Mouse (Mus musculus) limb, embryonic 12.5 days (tissue): ENCODE results near the gene Alppl2. TPM values are rescaled to one million over a fixed set of nuclear protein-coding genes. Genes with fewer than 3 reads are reported as not detected.

Source experiments
- ATAC-seq: fragments of 200-750 bp; cut with Nextera tagmentation; 2 replicates; pipeline ENCODE4 v1.8.0; 2017; ENCODE audit warnings: low read depth, moderate TSS enrichment; ENCODE audit not compliant: insufficient number of reproducible peaks, insufficient read depth, low FRiP score, low TSS enrichment
- H3K27ac ChIP-seq: fragments of 300-500 bp; sonication (generic); 2 replicates; pipeline ENCODE4 v1.5.1; 2016; ENCODE audit warnings: mild to moderate bottlenecking, moderate library complexity
- H3K27me3 ChIP-seq: fragments of 300-500 bp; sonication (generic); 2 replicates; pipeline ENCODE4 v1.6.1; 2016; ENCODE audit warnings: mild to moderate bottlenecking, moderate library complexity
- H3K36me3 ChIP-seq: fragments of 300-500 bp; sonication (generic); 2 replicates; pipeline ENCODE4 v1.6.1; 2016; ENCODE audit warnings: mild to moderate bottlenecking, moderate library complexity
- H3K4me1 ChIP-seq: fragments of 300-500 bp; sonication (generic); replicated peaks from 2 replicates; pipeline ENCODE4 v1.6.1; 2016
- H3K4me2 ChIP-seq: fragments of 300-500 bp; sonication (generic); 2 replicates; pipeline ENCODE4 v1.6.1; 2016; ENCODE audit warnings: mild to moderate bottlenecking, moderate library complexity
- H3K4me3 ChIP-seq: fragments of 300-500 bp; sonication (generic); replicated peaks from 2 replicates; pipeline ENCODE4 v1.5.1; 2016; ENCODE audit warnings: mild to moderate bottlenecking
- H3K9ac ChIP-seq: fragments of 300-500 bp; sonication (generic); replicated peaks from 2 replicates; pipeline ENCODE4 v1.6.1; 2016; ENCODE audit warnings: mild to moderate bottlenecking, moderate library complexity
- H3K9me3 ChIP-seq: fragments of 300-500 bp; sonication (generic); 2 replicates; pipeline ENCODE4 v1.6.1; 2016; ENCODE audit warnings: mild to moderate bottlenecking, moderate library complexity
- WGBS: fragments of 180-500 bp; shearing (Covaris S2); methylation state at CpG from one replicate; pipeline ENCODE4 v1.1.7; 2016; 5-methylcytosine and 5-hydroxymethylcytosine counted together
- polyA plus RNA-seq: library from polyadenylated mRNA; unstranded; fragments of >200 nt; fragmentation: Nextera tagmentation; extraction: Ambion mirVana; gene quantifications from 2 replicates; pipeline ENCODE4 v1.2.1, GENCODE M21; 2016

Alppl2 gene
- polyA plus RNA-seq, 1 experiment from 2014 or later: not detected

DNA sequence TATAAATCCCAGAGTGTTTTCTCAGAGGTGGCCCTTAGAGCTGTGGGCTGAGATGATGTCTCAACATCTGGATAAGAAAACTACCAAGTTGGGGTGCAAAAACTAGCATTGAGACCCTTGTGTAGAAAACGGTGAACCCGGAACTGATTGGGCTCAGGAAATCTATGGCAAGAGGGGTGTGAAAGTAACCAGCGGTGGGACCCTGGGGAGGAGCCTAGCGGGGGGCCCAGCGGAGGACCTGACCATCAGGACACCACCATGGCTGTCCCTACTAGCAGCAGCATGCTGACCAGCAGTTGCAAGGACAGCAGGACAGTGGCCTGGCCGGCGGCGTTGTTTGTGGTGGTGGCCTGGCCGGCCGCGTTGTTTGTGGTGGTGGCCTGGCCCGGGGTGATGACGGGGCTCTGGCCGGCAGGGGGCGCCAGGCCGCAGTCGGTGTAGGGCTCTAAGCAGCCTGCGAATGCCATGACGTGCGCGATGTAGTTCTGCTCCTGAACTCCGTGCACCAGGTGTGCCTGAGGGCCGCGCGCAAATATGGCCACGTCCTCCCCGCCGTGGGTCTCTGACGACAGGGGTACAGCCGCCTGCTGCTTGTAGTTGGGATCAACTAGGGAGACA, 8.7 kb upstream of the Alppl2 start:
- Histone ChIP-seq H3K4me1 (no peaks in the 10 kb centered on the region), H3K9ac (no peak overlapping the region), H3K9me3 (no peaks in the 10 kb centered on the region), H3K27me3 (peaks cover 29% of the 10 kb centered on the region), H3K36me3 (no peaks in the 10 kb centered on the region), H3K27ac (no peak overlapping the region), H3K4me2 (peak overlapping the region; percentile 40), H3K4me3 (peak overlapping the region; percentile 9; the same call in 1 of the 2 replicates)
- peak; percentile 69; the same call in 1 of the 2 replicates for ATAC-seq
- 13% methylated on average over 30 of the region's 30 CpGs for WGBS

DNA sequence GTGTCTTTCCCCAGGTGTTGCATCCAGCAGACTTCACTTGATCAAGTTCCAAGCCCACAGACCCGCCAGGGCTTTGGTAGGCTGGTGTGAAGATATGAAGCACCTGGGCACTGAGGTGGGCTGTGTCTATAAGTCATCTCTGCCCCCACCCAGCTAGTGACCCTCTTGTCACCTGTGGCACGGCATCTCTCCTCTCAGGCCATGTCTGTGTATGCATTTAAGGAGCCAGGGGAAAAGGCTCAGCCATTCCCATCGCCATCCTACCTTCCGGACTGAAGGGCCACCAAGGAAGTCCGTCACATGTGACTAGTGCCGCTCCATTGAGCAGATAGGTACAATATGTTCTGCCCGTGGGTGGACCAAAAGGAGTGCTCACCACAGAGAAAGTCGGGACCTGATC, 5.9 kb upstream of the Alppl2 start:
- Histone ChIP-seq H3K4me3 (no peak overlapping the region), H3K9ac (no peak overlapping the region), H3K4me1 (no peaks in the 10 kb centered on the region), H3K36me3 (no peaks in the 10 kb centered on the region), H3K4me2 (no peak overlapping the region), H3K27me3 (peaks cover 29% of the 10 kb centered on the region), H3K27ac (no peak overlapping the region), H3K9me3 (no peaks in the 10 kb centered on the region)
- 82% methylated on average over 8 of the region's 8 CpGs for WGBS
- no peak for ATAC-seq

DNA sequence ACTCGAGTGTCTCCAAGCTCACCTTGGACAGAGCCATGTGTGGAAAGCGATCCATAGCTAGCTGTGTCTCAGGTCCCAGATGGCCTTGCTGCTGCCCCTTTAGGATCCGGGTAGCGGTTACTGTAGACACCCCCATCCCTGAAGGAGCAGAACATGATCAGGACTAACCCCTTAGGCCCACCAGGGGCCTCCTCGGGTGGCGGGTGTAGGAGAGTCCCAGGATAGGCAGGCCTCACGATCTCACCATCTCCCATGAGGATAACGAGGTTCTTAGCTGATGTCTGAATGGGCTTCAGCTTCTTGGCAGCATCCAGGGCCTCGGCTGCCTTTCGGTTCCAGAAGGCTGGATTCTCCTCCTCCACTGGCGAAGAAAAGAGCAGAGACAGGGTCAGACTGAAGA, 477 bp downstream of the Alppl2 start:
- H3K27me3 ChIP-seq: no peaks in the 10 kb centered on the region
- no peak overlapping the region for H3K27ac ChIP-seq
- no peaks in the 10 kb centered on the region for H3K4me1 ChIP-seq
- H3K4me3 ChIP-seq: no peak overlapping the region
- ATAC-seq: no peak
- H3K4me2 ChIP-seq: no peak overlapping the region
- no peak overlapping the region for H3K9ac ChIP-seq
- 92% methylated on average over 11 of the region's 11 CpGs for WGBS
- no peaks in the 10 kb centered on the region for H3K9me3 ChIP-seq
- H3K36me3 ChIP-seq: no peaks in the 10 kb centered on the region

DNA sequence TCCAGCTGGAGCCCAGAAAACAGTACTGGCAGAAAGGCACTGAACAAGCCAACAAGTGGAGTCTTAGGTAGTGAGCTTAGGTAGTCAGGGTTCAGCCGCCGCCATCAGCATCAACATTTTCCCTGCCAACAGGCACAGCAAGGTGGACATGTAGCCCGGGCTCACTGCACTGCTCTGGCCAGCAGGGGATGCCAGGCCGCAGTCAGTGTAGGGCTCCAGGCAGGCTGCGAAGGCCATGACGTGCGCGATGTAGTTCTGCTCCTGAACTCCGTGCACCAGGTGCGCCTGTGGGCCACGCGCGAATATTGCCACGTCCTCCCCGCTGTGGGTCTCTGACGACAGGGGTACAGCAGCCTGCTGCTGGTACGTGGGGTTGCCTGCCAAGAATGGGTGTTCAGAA, 2.8 kb downstream of the Alppl2 start:
- no peak overlapping the region for H3K9ac ChIP-seq
- H3K4me1 ChIP-seq: no peaks in the 10 kb centered on the region
- no peak overlapping the region for H3K4me2 ChIP-seq
- H3K27ac ChIP-seq: no peak overlapping the region
- no peaks in the 10 kb centered on the region for H3K36me3 ChIP-seq
- no peak for ATAC-seq
- H3K9me3 ChIP-seq: no peaks in the 10 kb centered on the region
- 70% methylated on average over 17 of the region's 17 CpGs for WGBS
- no peaks in the 10 kb centered on the region for H3K27me3 ChIP-seq
- H3K4me3 ChIP-seq: no peak overlapping the region

DNA sequence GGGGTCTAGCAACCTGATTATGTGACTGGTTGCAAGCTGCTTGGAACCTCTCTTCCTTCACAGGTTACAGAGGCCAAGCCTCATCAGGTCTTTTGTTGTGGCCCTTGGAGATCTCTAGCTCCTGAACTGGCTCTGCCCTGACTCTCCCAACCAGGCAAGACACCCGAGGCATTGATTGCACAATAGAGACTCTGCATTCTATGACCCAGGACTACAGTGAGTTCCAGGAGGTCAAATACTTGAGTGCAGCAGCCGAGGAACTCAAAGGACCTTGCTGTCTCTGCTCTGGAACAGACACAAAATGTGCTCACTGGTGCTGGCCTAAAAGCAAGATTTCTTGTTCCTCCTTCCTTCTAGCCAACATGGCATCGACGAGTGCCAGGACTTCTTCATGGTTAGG, 3.5 kb downstream of the Alppl2 start:
- H3K4me1 ChIP-seq: no peaks in the 10 kb centered on the region
- no peak overlapping the region for H3K27ac ChIP-seq
- H3K4me2 ChIP-seq: no peak overlapping the region
- no peak overlapping the region for H3K9ac ChIP-seq
- H3K4me3 ChIP-seq: no peak overlapping the region
- H3K9me3 ChIP-seq: no peaks in the 10 kb centered on the region
- no peaks in the 10 kb centered on the region for H3K27me3 ChIP-seq
- no peak for ATAC-seq
- H3K36me3 ChIP-seq: no peaks in the 10 kb centered on the region
- WGBS: 62% methylated on average over 4 of the region's 4 CpGs

DNA sequence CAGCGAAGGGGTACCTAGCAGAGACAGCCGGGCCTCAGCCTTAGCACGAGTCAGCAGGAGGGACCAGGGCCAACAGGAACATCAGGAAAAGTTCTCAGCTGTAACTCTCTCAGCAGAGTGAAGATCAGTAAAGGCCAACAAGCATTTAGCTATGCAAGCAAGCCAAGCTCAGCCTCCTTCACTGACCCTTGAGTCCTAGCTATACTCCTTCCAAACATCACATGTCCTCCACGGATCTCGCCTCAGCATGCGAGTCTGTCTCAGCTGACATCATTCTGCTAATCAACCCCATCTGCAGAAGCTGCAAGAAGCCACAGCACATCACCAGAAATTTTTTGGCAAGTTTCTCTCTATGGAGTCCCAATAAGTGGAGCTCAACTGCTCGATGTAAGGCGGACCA, 16.0 kb downstream of the Alppl2 start:
- no peaks in the 10 kb centered on the region for H3K9me3 ChIP-seq
- peaks cover 7% of the 10 kb centered on the region for H3K4me1 ChIP-seq
- no peak overlapping the region for H3K4me3 ChIP-seq
- no peak overlapping the region for H3K27ac ChIP-seq
- no peak overlapping the region for H3K9ac ChIP-seq
- no peak overlapping the region for H3K4me2 ChIP-seq
- ATAC-seq: no peak
- 86% methylated on average over 8 of the region's 8 CpGs for WGBS
- no peaks in the 10 kb centered on the region for H3K36me3 ChIP-seq
- no peaks in the 10 kb centered on the region for H3K27me3 ChIP-seq

DNA sequence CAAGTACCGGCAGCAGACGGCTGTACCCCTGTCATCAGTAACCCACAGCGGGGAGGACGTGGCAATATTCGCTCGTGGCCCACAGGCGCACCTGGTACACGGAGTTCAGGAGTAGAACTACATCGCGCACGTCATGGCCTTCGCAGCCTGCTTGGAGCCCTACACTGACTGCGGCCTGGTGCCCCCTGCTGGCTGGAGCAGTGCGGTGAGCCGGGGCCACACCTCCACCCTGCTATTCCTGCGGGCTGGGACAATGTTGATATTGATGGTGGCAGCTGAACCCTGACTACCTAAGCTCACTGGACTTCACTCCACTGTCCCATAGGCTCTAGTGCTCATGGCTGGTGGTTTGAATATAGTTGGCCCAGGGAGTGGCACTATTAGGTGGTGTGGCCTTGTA, 19.0 kb downstream of the Alppl2 start:
- Histone ChIP-seq H3K9ac (no peak overlapping the region), H3K9me3 (no peaks in the 10 kb centered on the region), H3K4me3 (no peak overlapping the region), H3K36me3 (no peaks in the 10 kb centered on the region), H3K27me3 (no peaks in the 10 kb centered on the region), H3K4me1 (peaks cover 7% of the 10 kb centered on the region), H3K4me2 (no peak overlapping the region), H3K27ac (no peak overlapping the region)
- WGBS: 52% methylated on average over 16 of the region's 16 CpGs
- no peak for ATAC-seq

DNA sequence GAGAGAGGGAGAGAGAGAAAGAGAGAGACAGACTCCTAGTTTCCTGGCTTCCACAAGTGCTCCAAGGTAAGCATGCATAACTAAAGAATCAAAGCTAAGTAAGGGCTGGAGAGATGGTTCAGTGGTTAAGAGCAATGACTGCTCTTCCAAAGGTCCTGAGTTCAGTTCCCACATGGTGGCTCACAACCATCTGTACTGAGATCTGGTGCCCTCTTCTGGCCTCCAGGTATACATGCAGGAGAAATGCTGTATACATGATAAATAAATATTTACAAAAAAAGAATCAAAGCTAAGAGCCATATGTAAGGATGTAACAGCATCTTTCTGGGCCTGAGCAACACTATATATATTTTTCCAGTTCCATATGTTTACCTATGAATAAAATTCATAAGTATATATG, 28.8 kb downstream of the Alppl2 start:
- no peaks in the 10 kb centered on the region for H3K4me1 ChIP-seq
- no peak overlapping the region for H3K9ac ChIP-seq
- no peak overlapping the region for H3K4me2 ChIP-seq
- no peaks in the 10 kb centered on the region for H3K9me3 ChIP-seq
- H3K4me3 ChIP-seq: no peak overlapping the region
- no peaks in the 10 kb centered on the region for H3K36me3 ChIP-seq
- H3K27me3 ChIP-seq: no peaks in the 10 kb centered on the region
- H3K27ac ChIP-seq: no peak overlapping the region
- no peak for ATAC-seq

DNA sequence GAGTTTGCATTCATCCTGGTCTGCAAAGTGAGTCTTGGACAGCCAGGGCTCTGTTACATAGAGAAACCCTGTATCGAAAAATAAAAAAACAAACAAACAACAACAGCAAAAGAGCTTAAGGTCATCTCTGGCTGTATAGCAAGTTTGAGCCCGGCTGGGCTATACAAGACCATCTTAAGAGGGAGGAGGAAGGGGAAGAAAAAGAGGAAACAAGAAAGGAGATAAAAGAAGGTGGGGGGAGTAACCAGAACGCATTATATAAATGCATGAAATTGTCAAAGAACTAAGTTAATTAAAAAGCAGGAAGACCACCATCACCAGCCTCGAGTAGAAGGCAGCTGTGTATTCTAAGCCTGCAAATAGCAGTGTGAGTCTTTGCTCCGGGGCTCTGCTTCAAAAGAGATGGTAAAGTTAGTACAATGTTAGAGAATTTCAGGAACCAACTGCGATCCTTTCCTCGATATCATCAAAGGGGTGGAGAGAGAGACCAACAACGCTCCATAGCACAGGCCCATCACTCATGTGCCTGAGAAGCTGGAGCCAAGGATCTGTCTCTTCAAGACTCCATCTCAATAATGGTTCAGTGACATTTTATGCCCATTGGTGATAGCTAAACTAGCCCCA, 30.6 kb downstream of the Alppl2 start:
- Histone ChIP-seq H3K4me1 (0 out of 2 replicates have a peak, but pooled peaks cover 3% of the 10 kb centered on the region), H3K9me3 (no peaks in the 10 kb centered on the region), H3K4me3 (no peak overlapping the region), H3K9ac (no peak overlapping the region), H3K36me3 (no peaks in the 10 kb centered on the region), H3K4me2 (no peak overlapping the region), H3K27me3 (no peaks in the 10 kb centered on the region), H3K27ac (no peak overlapping the region)
- ATAC-seq: no peak
- WGBS: 84% methylated on average over 8 of the region's 8 CpGs

DNA sequence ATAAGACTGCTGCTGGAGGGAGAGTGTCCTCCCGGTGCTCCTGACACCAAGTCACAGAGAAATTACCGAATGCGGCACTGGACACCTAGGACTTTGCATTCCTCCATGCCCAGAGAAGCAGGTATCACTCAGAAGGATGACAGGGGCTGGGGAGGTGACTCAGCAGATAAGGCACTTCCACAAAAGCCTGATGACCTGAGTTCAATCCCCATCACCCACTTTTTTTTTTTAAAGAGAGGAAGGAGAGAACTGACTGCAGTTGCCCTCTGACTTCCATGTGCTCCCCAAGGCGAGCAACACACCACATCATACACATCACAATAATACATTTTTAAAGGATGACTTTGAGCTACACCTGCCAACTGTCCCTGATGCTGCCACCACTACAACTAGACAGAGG, 32.7 kb downstream of the Alppl2 start:
- Histone ChIP-seq H3K27ac (no peak overlapping the region), H3K36me3 (peaks cover 8% of the 10 kb centered on the region; the same call in 1 of the 2 replicates), H3K9ac (no peak overlapping the region), H3K9me3 (no peaks in the 10 kb centered on the region), H3K4me3 (no peak overlapping the region), H3K4me1 (0 out of 2 replicates have a peak, but pooled peaks cover 3% of the 10 kb centered on the region), H3K27me3 (no peaks in the 10 kb centered on the region), H3K4me2 (no peak overlapping the region)
- no peak for ATAC-seq
- WGBS: 82% methylated on average over 4 of the region's 4 CpGs

DNA sequence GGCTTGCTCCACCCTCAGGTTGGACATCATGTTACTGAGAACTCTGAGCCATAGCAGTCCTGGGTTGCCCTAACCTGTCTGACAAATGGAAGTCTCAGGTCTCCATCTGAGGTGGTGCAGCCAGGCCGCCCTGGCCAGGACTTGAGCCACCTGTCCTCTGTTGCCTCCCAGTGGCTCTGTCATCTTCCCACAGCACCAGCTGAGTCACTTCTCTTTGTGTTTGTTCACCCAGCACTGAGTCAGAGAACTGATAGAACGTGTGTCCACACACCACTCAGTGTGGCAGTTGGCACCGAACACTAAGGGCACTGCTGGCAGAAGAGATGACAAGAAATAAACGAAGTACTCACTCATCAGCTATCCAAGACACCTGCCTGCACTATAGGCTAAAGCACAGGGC, 38.4 kb downstream of the Alppl2 start:
- H3K4me3 ChIP-seq: no peak overlapping the region
- 0 out of 2 replicates have a peak, but pooled peaks cover 3% of the 10 kb centered on the region for H3K4me1 ChIP-seq
- H3K36me3 ChIP-seq: peaks cover 32% of the 10 kb centered on the region; the same call in 1 of the 2 replicates
- WGBS: 91% methylated on average over 4 of the region's 4 CpGs
- no peaks in the 10 kb centered on the region for H3K9me3 ChIP-seq
- H3K9ac ChIP-seq: no peak overlapping the region
- ATAC-seq: no peak
- H3K27me3 ChIP-seq: no peaks in the 10 kb centered on the region
- no peak overlapping the region for H3K27ac ChIP-seq
- H3K4me2 ChIP-seq: no peak overlapping the region

DNA sequence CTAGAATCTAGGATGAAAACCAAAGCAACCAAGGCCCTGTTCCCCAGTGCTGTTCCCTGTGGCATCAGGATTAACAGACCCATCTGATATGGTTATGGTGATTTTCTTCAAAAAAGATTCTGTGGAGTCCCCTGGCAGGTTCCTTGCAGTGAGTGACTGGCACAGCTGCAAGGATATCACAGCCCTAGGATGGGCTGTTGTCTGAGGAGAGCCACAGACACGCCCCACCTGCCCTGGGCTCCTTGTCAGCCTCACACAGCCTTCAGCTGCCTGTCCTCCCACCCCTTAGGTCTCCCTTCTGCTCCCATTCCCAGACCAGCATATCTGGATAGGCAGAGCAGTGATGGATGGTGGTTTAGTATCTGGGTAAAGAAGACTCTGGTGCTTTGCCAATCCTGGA, 39.0 kb downstream of the Alppl2 start:
- Histone ChIP-seq H3K4me1 (0 out of 2 replicates have a peak, but pooled peaks cover 3% of the 10 kb centered on the region), H3K36me3 (peaks cover 34% of the 10 kb centered on the region; the same call in 1 of the 2 replicates), H3K27ac (no peak overlapping the region), H3K9ac (no peak overlapping the region), H3K9me3 (no peaks in the 10 kb centered on the region), H3K4me2 (no peak overlapping the region), H3K27me3 (no peaks in the 10 kb centered on the region), H3K4me3 (no peak overlapping the region)
- ATAC-seq: no peak
- WGBS: 82% methylated on average over 1 of the region's 1 CpGs
